12 mouse cellular contexts compared by ENCODE assay signal in genomic region chr5:107793258-107793657, GRCm38 (mm10). TPM values are rescaled to one million over a fixed set of nuclear protein-coding genes. Genes with fewer than 3 reads are reported as not detected.
DNase-seq lines count a peak whose midpoint lies in the region; ATAC-seq and TF ChIP-seq lines count a peak whose summit lies in the region.
"Had no signal": no experiment of that assay in that cellular context is flagged by ENCODE, and none has a peak within 500 bp of the region (broad histone marks: within the 10 kb centered on the region; RNA-seq: fewer than 3 reads in every experiment).

No protein-coding gene starts in this region.

- no peak overlapping the region for H3K9ac ChIP-seq in midbrain, embryonic 14.5 days (replicated peaks; ENCODE audit: low read length)
- no peak overlapping the region for H3K9ac ChIP-seq in midbrain, embryonic 15.5 days
- no peak overlapping the region for H3K9ac ChIP-seq in hindbrain, embryonic 12.5 days
- H3K9ac ChIP-seq: forebrain, embryonic 13.5 days; liver, embryonic 14.5 days had no signal

- DNase-seq in adrenal gland, adult (ENCODE audit: inconsistent age in 2 of 2, low spot score in 1 of 2) = peak; percentile 54 to 61
- no peak for DNase-seq in adrenal gland, postnatal 25 days
- peak; percentile 4 for DNase-seq in midbrain, embryonic 14.5 days
- peak; percentile 25 for DNase-seq in lung, adult 2 months
- no peak for DNase-seq in frontal cortex, postnatal 14 days (ENCODE audit: low spot score in 2 of 2)
- DNase-seq: cerebellum, adult 2 months had no signal

- H3K27ac ChIP-seq in midbrain, embryonic 14.5 days (replicated peaks; ENCODE audit: low read depth, low read length) = no peak overlapping the region
- H3K27ac ChIP-seq in midbrain, embryonic 15.5 days = no peak overlapping the region
- H3K27ac ChIP-seq in hindbrain, embryonic 12.5 days = no peak overlapping the region
- H3K27ac ChIP-seq: forebrain, embryonic 13.5 days; liver, embryonic 14.5 days had no signal

- 24% methylated on average over 3 of the region's 3 CpGs for WGBS in midbrain, embryonic 14.5 days
- 28% methylated on average over 3 of the region's 3 CpGs for WGBS in midbrain, embryonic 15.5 days
- WGBS in lung, adult 2 months = 34% methylated on average over 3 of the region's 3 CpGs
- 58% methylated on average over 3 of the region's 3 CpGs for WGBS in hindbrain, embryonic 12.5 days

- H3K9me3 ChIP-seq in midbrain, embryonic 14.5 days (ENCODE audit: control insufficient read depth, low read length) = no peaks in the 10 kb centered on the region
- no peaks in the 10 kb centered on the region for H3K9me3 ChIP-seq in midbrain, embryonic 15.5 days
- no peaks in the 10 kb centered on the region for H3K9me3 ChIP-seq in hindbrain, embryonic 12.5 days (replicated peaks)
- H3K9me3 ChIP-seq: forebrain, embryonic 13.5 days had no signal

- peaks cover 14% of the 10 kb centered on the region for H3K36me3 ChIP-seq in midbrain, embryonic 14.5 days (ENCODE audit: control insufficient read depth, insufficient read depth, low read length)
- no peaks in the 10 kb centered on the region for H3K36me3 ChIP-seq in midbrain, embryonic 15.5 days (replicated peaks)
- peaks cover 11% of the 10 kb centered on the region for H3K36me3 ChIP-seq in hindbrain, embryonic 12.5 days

- no peak for ATAC-seq in midbrain, embryonic 14.5 days (ENCODE audit: low FRiP score, low TSS enrichment)
- ATAC-seq in midbrain, embryonic 15.5 days (replicated peaks) = no peak
- ATAC-seq in hindbrain, embryonic 12.5 days (ENCODE audit: low FRiP score) = no peak
- ATAC-seq in CD4-positive, CD25-positive, alpha-beta regulatory T cell, adult 4 months = no peak
- ATAC-seq: forebrain, embryonic 13.5 days had no signal

- H3K4me2 ChIP-seq in midbrain, embryonic 14.5 days (ENCODE audit: low read length) = no peak overlapping the region
- H3K4me2 ChIP-seq in midbrain, embryonic 15.5 days = no peak overlapping the region
- no peak overlapping the region for H3K4me2 ChIP-seq in hindbrain, embryonic 12.5 days (replicated peaks)
- H3K4me2 ChIP-seq: forebrain, embryonic 13.5 days had no signal

- no peaks in the 10 kb centered on the region for H3K27me3 ChIP-seq in midbrain, embryonic 14.5 days (ENCODE audit: control insufficient read depth, insufficient read depth, low read length)
- no peaks in the 10 kb centered on the region for H3K27me3 ChIP-seq in midbrain, embryonic 15.5 days (replicated peaks)
- no peaks in the 10 kb centered on the region for H3K27me3 ChIP-seq in hindbrain, embryonic 12.5 days
- H3K27me3 ChIP-seq: forebrain, embryonic 13.5 days had no signal

- no peak for TF ChIP-seq POLR2A in lung, adult 2 months (IDR thresholded peaks at IDR 0.05; ENCODE audit: borderline replicate concordance, extremely low read depth, low read depth, low read length)

- no peak overlapping the region for H3K4me3 ChIP-seq in midbrain, embryonic 14.5 days (replicated peaks; ENCODE audit: low read depth, low read length)
- H3K4me3 ChIP-seq in midbrain, embryonic 15.5 days = no peak overlapping the region
- no peak overlapping the region for H3K4me3 ChIP-seq in lung, adult 2 months (replicated peaks; ENCODE audit: extremely low read depth, low read depth, low read length)
- H3K4me3 ChIP-seq in hindbrain, embryonic 12.5 days = no peak overlapping the region
- H3K4me3 ChIP-seq: forebrain, embryonic 13.5 days had no signal

- no peak for TF ChIP-seq CTCF in lung, adult 2 months (IDR thresholded peaks at IDR 0.05; ENCODE audit: insufficient read depth, low read length)

- no peaks in the 10 kb centered on the region for H3K4me1 ChIP-seq in midbrain, embryonic 14.5 days (ENCODE audit: control insufficient read depth, insufficient read depth, low read length)
- H3K4me1 ChIP-seq in midbrain, embryonic 15.5 days = no peaks in the 10 kb centered on the region
- no peaks in the 10 kb centered on the region; the same call in 1 of the 2 replicates for H3K4me1 ChIP-seq in lung, adult 2 months (ENCODE audit: control insufficient read depth, insufficient read depth, low read length)
- H3K4me1 ChIP-seq in hindbrain, embryonic 12.5 days = no peaks in the 10 kb centered on the region
- H3K4me1 ChIP-seq: forebrain, embryonic 13.5 days had no signal

RNA-seq across cellular contexts. Expression of gene Ube2d2b, which starts 36.6 kb away (rescaled TPM):
- total RNA-seq in adrenal gland, postnatal 25 days (2021) = not detected in 2 replicates
- polyA plus RNA-seq in midbrain, embryonic 14.5 days (2014; fragmentation: Nextera tagmentation; extraction: Ambion mirVana) = 0.18 and 0.33 TPM in 2 replicates
- 0.13 and 0.22 TPM in 2 replicates for polyA plus RNA-seq in midbrain, embryonic 15.5 days (2015; fragmentation: Nextera tagmentation; extraction: Ambion mirVana)
- polyA plus RNA-seq in lung, adult 2 months (2012; rRNA removed) = not detected in 2 replicates
- polyA plus RNA-seq in hindbrain, embryonic 12.5 days (2016; fragmentation: Nextera tagmentation; extraction: Ambion mirVana) = 0.13 and 0.22 TPM in 2 replicates
- under 1 TPM in 1 of 2 experiments, not detected in 1; 0.32 TPM for polyA plus RNA-seq in CD4-positive, CD25-positive, alpha-beta regulatory T cell, adult 4 months (2017; shearing (Covaris generic))
- polyA plus RNA-seq: cerebellum, adult 2 months; small intestine, adult 2 months had no signal

Comparison
In these comparisons a context has a peak if more than half of its experiments do, and no peak if none do; other contexts are left out.
1. DNase-seq: peak in adrenal gland, adult (2 of 2), midbrain, embryonic 14.5 days (single experiment) and lung, adult 2 months (single experiment); none in adrenal gland, postnatal 25 days (single experiment) and frontal cortex, postnatal 14 days (0 of 2).